Comparison of ENCODE assay signal across 7 mouse cellular contexts in genomic region chr4:150087161-150087889, GRCm38 (mm10). TPM values are rescaled to one million over a fixed set of nuclear protein-coding genes. Genes with fewer than 3 reads are reported as not detected.
DNase-seq lines count a peak whose midpoint lies in the region; ATAC-seq lines count a peak whose summit lies in the region.

Gpr157 (plus strand) TSS chr4:150087365.

- no peaks in the 10 kb centered on the region for H3K9me3 ChIP-seq in embryonic facial prominence, embryonic 11.5 days (replicated peaks; ENCODE audit: control insufficient read depth, low read length)
- H3K9me3 ChIP-seq in limb, embryonic 10.5 days (replicated peaks), result no peaks in the 10 kb centered on the region
- H3K9me3 ChIP-seq in midbrain, embryonic 13.5 days, result 0 out of 2 replicates have a peak, but pooled peaks cover 3% of the 10 kb centered on the region

- no peaks in the 10 kb centered on the region for H3K36me3 ChIP-seq in embryonic facial prominence, embryonic 11.5 days (replicated peaks; ENCODE audit: control insufficient read depth, insufficient read depth, low read depth, low read length)
- H3K36me3 ChIP-seq in limb, embryonic 10.5 days, result no peaks in the 10 kb centered on the region
- H3K36me3 ChIP-seq in midbrain, embryonic 13.5 days, result no peaks in the 10 kb centered on the region

- peak within 1 kb of the TSS; percentile 99 for H3K4me2 ChIP-seq in embryonic facial prominence, embryonic 11.5 days (ENCODE audit: low read depth, low read length)
- peak within 1 kb of the TSS; percentile 98 for H3K4me2 ChIP-seq in midbrain, embryonic 13.5 days (replicated peaks)

- H3K9ac ChIP-seq in embryonic facial prominence, embryonic 11.5 days (replicated peaks; ENCODE audit: low read length), result peak within 1 kb of the TSS; percentile 61
- peak within 1 kb of the TSS; percentile 62 for H3K9ac ChIP-seq in midbrain, embryonic 13.5 days (replicated peaks)

- under 1% methylated on average over 52 of the region's 56 CpGs for WGBS in embryonic facial prominence, embryonic 11.5 days
- WGBS in limb, embryonic 10.5 days, result under 1% methylated on average over 56 of the region's 56 CpGs
- WGBS in midbrain, embryonic 13.5 days, result 0% methylated on average over 56 of the region's 56 CpGs

- ATAC-seq in embryonic facial prominence, embryonic 11.5 days (replicated peaks; ENCODE audit: insufficient number of reproducible peaks, low FRiP score, low TSS enrichment, low read depth), result peak; percentile 96
- ATAC-seq in granulocyte monocyte progenitor cell, adult 5-6 weeks (replicated peaks; ENCODE audit: poor library complexity, severe bottlenecking), result peak; percentile 91
- ATAC-seq in midbrain, embryonic 13.5 days, result peak; percentile 94

- no peak within 1 kb of the TSS for H3K27ac ChIP-seq in embryonic facial prominence, embryonic 11.5 days (replicated peaks; ENCODE audit: low read depth, low read length)
- peak within 1 kb of the TSS; percentile 83 for H3K27ac ChIP-seq in limb, embryonic 10.5 days
- no peak within 1 kb of the TSS for H3K27ac ChIP-seq in midbrain, embryonic 13.5 days

- no peaks in the 10 kb centered on the region; the same call in 1 of the 2 replicates for H3K4me1 ChIP-seq in embryonic facial prominence, embryonic 11.5 days (ENCODE audit: control insufficient read depth, insufficient read depth, low read length)
- H3K4me1 ChIP-seq in limb, embryonic 10.5 days, result peaks cover 22% of the 10 kb centered on the region
- H3K4me1 ChIP-seq in midbrain, embryonic 13.5 days (replicated peaks), result peaks cover 15% of the 10 kb centered on the region

- peak; percentile 95 for DNase-seq in adrenal gland, postnatal 10 days
- DNase-seq in embryonic facial prominence, embryonic 11.5 days (ENCODE audit: low spot score), result peak; percentile 95
- peak; percentile 90 for DNase-seq in kidney, adult 11 months
- DNase-seq in limb, embryonic 10.5 days (ENCODE audit: low spot score), result peak; percentile 92
- peak; percentile 69 for DNase-seq in spleen, adult 12 weeks (ENCODE audit: low spot score)

- peak within 1 kb of the TSS; percentile 60 for H3K4me3 ChIP-seq in embryonic facial prominence, embryonic 11.5 days (ENCODE audit: low read depth, low read length)
- H3K4me3 ChIP-seq in limb, embryonic 10.5 days, result peak within 1 kb of the TSS; percentile 62
- H3K4me3 ChIP-seq in midbrain, embryonic 13.5 days (replicated peaks), result peak within 1 kb of the TSS; percentile 56

- H3K27me3 ChIP-seq in embryonic facial prominence, embryonic 11.5 days (ENCODE audit: control insufficient read depth, insufficient read depth, low read length), result peaks cover 4% of the 10 kb centered on the region; the same call in 1 of the 2 replicates
- H3K27me3 ChIP-seq in limb, embryonic 10.5 days (ENCODE audit: low read depth, poor library complexity, severe bottlenecking), result peaks cover 49% of the 10 kb centered on the region
- peaks cover 43% of the 10 kb centered on the region for H3K27me3 ChIP-seq in midbrain, embryonic 13.5 days

RNA-seq across cellular contexts. Expression of gene Gpr157, which starts in this region (rescaled TPM):
- 1 to 10 TPM; 2.7 to 4.9 TPM for total RNA-seq in adrenal gland, postnatal 10 days (2021)
- polyA plus RNA-seq in embryonic facial prominence, embryonic 11.5 days (2014; fragmentation: Nextera tagmentation; extraction: Ambion mirVana), result 0.18 and 0.28 TPM in 2 replicates
- total RNA-seq in granulocyte monocyte progenitor cell, adult 5-6 weeks (2014; fragmentation: Nextera tagmentation), result 0.62 and 0.94 TPM in 2 replicates
- total RNA-seq in granulocyte monocyte progenitor cell, adult 5-6 weeks (2017), result 1.6 and 2.6 TPM in 2 replicates
- polyA plus RNA-seq in limb, embryonic 10.5 days (2016; fragmentation: Nextera tagmentation; extraction: Ambion mirVana), result 0.28 and 0.75 TPM in 2 replicates
- 0.15 and 0.26 TPM in 2 replicates for polyA plus RNA-seq in midbrain, embryonic 13.5 days (2015; fragmentation: Nextera tagmentation; extraction: Ambion mirVana)

Comparison
In these comparisons a context has a peak if more than half of its experiments do, and no peak if none do; other contexts are left out.
1. Peak in DNase-seq, ATAC-seq, H3K4me3 ChIP-seq, H3K9ac ChIP-seq and H3K4me2 ChIP-seq in embryonic facial prominence, embryonic 11.5 days; RNA of the gene not detected or under 1 TPM.
2. Peak in DNase-seq, H3K4me3 ChIP-seq and H3K27ac ChIP-seq in limb, embryonic 10.5 days; RNA of the gene not detected or under 1 TPM.
3. Peak in ATAC-seq, H3K4me3 ChIP-seq, H3K9ac ChIP-seq and H3K4me2 ChIP-seq in midbrain, embryonic 13.5 days; RNA of the gene not detected or under 1 TPM.